Comparison of ENCODE assay signal across 9 mouse cellular contexts in the genomic region with DNA sequence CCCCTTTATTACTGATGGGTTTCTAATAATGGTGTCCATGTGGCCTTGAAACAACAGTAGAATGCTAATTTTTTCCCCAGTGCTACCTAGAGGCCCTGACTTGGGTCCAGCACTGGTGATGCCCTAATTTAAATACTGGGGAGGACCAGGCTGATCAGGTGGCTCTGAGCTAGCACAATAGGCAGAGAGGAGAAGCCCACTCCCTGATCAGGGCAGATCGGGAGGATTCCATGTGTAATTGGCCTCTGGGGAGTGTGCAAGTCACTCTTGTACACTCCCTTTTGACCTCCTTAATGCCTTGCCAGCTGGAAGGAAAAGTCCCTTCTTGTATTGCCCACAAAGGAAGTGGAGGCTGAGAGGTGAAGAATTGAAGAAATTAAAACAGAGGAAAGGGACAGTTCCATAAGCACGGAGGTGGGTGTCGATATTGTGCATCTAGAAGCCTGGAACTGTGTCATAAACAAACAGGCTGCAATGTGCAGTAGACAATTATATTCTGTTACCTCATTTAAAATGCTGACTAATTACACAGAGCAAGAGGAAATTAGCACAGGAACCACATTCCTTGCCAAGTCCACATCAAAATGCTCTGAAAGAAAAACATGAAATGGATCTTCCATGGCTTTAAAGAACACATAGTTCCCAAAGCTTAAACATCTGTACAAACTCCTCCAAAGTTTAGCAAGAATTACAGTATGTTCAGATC.
DNase-seq lines count a peak whose midpoint lies in the region; ATAC-seq lines count a peak whose summit lies in the region.
"Had no signal": no experiment of that assay in that cellular context is flagged by ENCODE, and none has a peak within 500 bp of the region (broad histone marks: within the 10 kb centered on the region; RNA-seq: fewer than 3 reads in every experiment).

No protein-coding gene starts in this region.

- no peak overlapping the region for H3K4me3 ChIP-seq in forebrain, embryonic 13.5 days
- H3K4me3 ChIP-seq in midbrain, embryonic 11.5 days (ENCODE audit: low read depth, low read length), result no peak overlapping the region
- no peak overlapping the region for H3K4me3 ChIP-seq in intestine, embryonic 15.5 days (replicated peaks)
- no peak overlapping the region for H3K4me3 ChIP-seq in liver, embryonic 11.5 days (ENCODE audit: low read depth, low read length)
- H3K4me3 ChIP-seq: liver, embryonic 13.5 days had no signal

- peak overlapping the region; percentile 42; the same call in 1 of the 2 replicates for H3K27ac ChIP-seq in forebrain, embryonic 13.5 days
- H3K27ac ChIP-seq in midbrain, embryonic 11.5 days (ENCODE audit: low read depth, low read length), result no peak overlapping the region
- no peak overlapping the region for H3K27ac ChIP-seq in intestine, embryonic 15.5 days
- H3K27ac ChIP-seq in liver, embryonic 11.5 days (ENCODE audit: low read depth, low read length), result no peak overlapping the region
- H3K27ac ChIP-seq: liver, embryonic 13.5 days had no signal

- no peaks in the 10 kb centered on the region for H3K27me3 ChIP-seq in forebrain, embryonic 13.5 days
- H3K27me3 ChIP-seq in midbrain, embryonic 11.5 days (ENCODE audit: control insufficient read depth, insufficient read depth, low read length), result no peaks in the 10 kb centered on the region
- no peaks in the 10 kb centered on the region for H3K27me3 ChIP-seq in intestine, embryonic 15.5 days (replicated peaks)
- H3K27me3 ChIP-seq in liver, embryonic 11.5 days (replicated peaks; ENCODE audit: control insufficient read depth, insufficient read depth, low read length), result no peaks in the 10 kb centered on the region
- H3K27me3 ChIP-seq: liver, embryonic 13.5 days had no signal

- no peak overlapping the region for H3K4me2 ChIP-seq in forebrain, embryonic 13.5 days
- no peak overlapping the region for H3K4me2 ChIP-seq in midbrain, embryonic 11.5 days
- H3K4me2 ChIP-seq in intestine, embryonic 15.5 days (replicated peaks), result no peak overlapping the region
- H3K4me2 ChIP-seq in liver, embryonic 11.5 days, result no peak overlapping the region
- H3K4me2 ChIP-seq: liver, embryonic 13.5 days had no signal

- peaks cover 9% of the 10 kb centered on the region for H3K4me1 ChIP-seq in forebrain, embryonic 13.5 days
- H3K4me1 ChIP-seq in midbrain, embryonic 11.5 days (ENCODE audit: control insufficient read depth, insufficient read depth, low read length), result no peaks in the 10 kb centered on the region
- no peaks in the 10 kb centered on the region for H3K4me1 ChIP-seq in intestine, embryonic 15.5 days (replicated peaks)
- H3K4me1 ChIP-seq in liver, embryonic 11.5 days (replicated peaks; ENCODE audit: control insufficient read depth, insufficient read depth, low read length), result no peaks in the 10 kb centered on the region
- H3K4me1 ChIP-seq: liver, embryonic 13.5 days had no signal

- 24% methylated on average over 3 of the region's 3 CpGs for WGBS in forebrain, embryonic 13.5 days
- 57% methylated on average over 3 of the region's 3 CpGs for WGBS in midbrain, embryonic 11.5 days
- WGBS in intestine, embryonic 15.5 days, result 70% methylated on average over 3 of the region's 3 CpGs
- WGBS in liver, embryonic 11.5 days, result 83% methylated on average over 3 of the region's 3 CpGs

- H3K36me3 ChIP-seq in forebrain, embryonic 13.5 days (ENCODE audit: poor library complexity, severe bottlenecking), result no peaks in the 10 kb centered on the region
- no peaks in the 10 kb centered on the region for H3K36me3 ChIP-seq in midbrain, embryonic 11.5 days (ENCODE audit: control insufficient read depth, insufficient read depth, low read length)
- H3K36me3 ChIP-seq in intestine, embryonic 15.5 days, result no peaks in the 10 kb centered on the region
- no peaks in the 10 kb centered on the region for H3K36me3 ChIP-seq in liver, embryonic 11.5 days (ENCODE audit: control insufficient read depth, insufficient read depth, low read length)
- H3K36me3 ChIP-seq: liver, embryonic 13.5 days had no signal

- H3K9ac ChIP-seq in forebrain, embryonic 13.5 days, result no peak overlapping the region
- no peak overlapping the region for H3K9ac ChIP-seq in midbrain, embryonic 11.5 days (ENCODE audit: low read length)
- H3K9ac ChIP-seq in intestine, embryonic 15.5 days, result no peak overlapping the region
- no peak overlapping the region for H3K9ac ChIP-seq in liver, embryonic 11.5 days (ENCODE audit: low read depth, low read length)
- H3K9ac ChIP-seq: liver, embryonic 13.5 days had no signal

- peak; percentile 85 for ATAC-seq in forebrain, embryonic 13.5 days
- peak; percentile 92 for ATAC-seq in midbrain, embryonic 11.5 days (ENCODE audit: low FRiP score)
- no peak for ATAC-seq in intestine, embryonic 15.5 days
- no peak for ATAC-seq in liver, embryonic 11.5 days (replicated peaks; ENCODE audit: low FRiP score)

- no peaks in the 10 kb centered on the region for H3K9me3 ChIP-seq in forebrain, embryonic 13.5 days (replicated peaks)
- no peaks in the 10 kb centered on the region for H3K9me3 ChIP-seq in midbrain, embryonic 11.5 days (ENCODE audit: control insufficient read depth, low read length)
- H3K9me3 ChIP-seq in intestine, embryonic 15.5 days, result no peaks in the 10 kb centered on the region
- H3K9me3 ChIP-seq in liver, embryonic 11.5 days (ENCODE audit: control insufficient read depth, low read length), result no peaks in the 10 kb centered on the region
- H3K9me3 ChIP-seq: liver, embryonic 13.5 days had no signal

- peak; percentile 6 for DNase-seq in adrenal gland, postnatal 14 days
- DNase-seq in adrenal gland, adult 2 months, result no peak
- peak; percentile 8 to 37 for DNase-seq in left cerebral cortex, postnatal 25 days (ENCODE audit: low spot score in 2 of 2)
- no peak for DNase-seq in left cerebral cortex, adult 11 months (ENCODE audit: low spot score)
- peak; percentile 85 for DNase-seq in midbrain, embryonic 11.5 days (ENCODE audit: low spot score, missing footprints)
- no peak for DNase-seq in liver, embryonic 11.5 days (ENCODE audit: low spot score)
- DNase-seq: liver, embryonic 13.5 days had no signal

- intact Hi-C loops in left cerebral cortex, postnatal 25 days (cut with DNase I), result loop anchor here (5.0 kb wide), 1 partner anchor 496 kb away; no protein-coding TSS in a partner anchor

Comparison
In these comparisons a context has a peak if more than half of its experiments do, and no peak if none do; other contexts are left out.
1. DNase-seq: peak in adrenal gland, postnatal 14 days (single experiment), left cerebral cortex, postnatal 25 days (2 of 2) and midbrain, embryonic 11.5 days (single experiment); none in adrenal gland, adult 2 months (single experiment), left cerebral cortex, adult 11 months (single experiment) and liver, embryonic 11.5 days (single experiment).
2. ATAC-seq: peak in forebrain, embryonic 13.5 days (single experiment) and midbrain, embryonic 11.5 days (single experiment); none in intestine, embryonic 15.5 days (single experiment) and liver, embryonic 11.5 days (single experiment).